Mouse (Mus musculus) liver, embryonic 15.5 days (tissue): Measurements from ENCODE around the gene Ubqln4. TPM values are rescaled to one million over a fixed set of nuclear protein-coding genes. Genes with fewer than 3 reads are reported as not detected.
"Not testable (repeated sequence)": the region's sequence is repeated elsewhere in the genome, so short reads cannot be mapped to it uniquely, and the experiment has no call there.

Experiments
- ATAC-seq: fragments of 200-750 bp; cut with Nextera tagmentation; 2 replicates; pipeline ENCODE4 v1.8.0; 2017; ENCODE audit warnings: moderate number of reproducible peaks, mild to moderate bottlenecking, moderate library complexity; ENCODE audit not compliant: insufficient read depth
- H3K27ac ChIP-seq: fragments of 300-500 bp; sonication (generic); replicated peaks from 2 replicates; pipeline ENCODE4 v1.5.1; 2015; ENCODE audit warnings: mild to moderate bottlenecking, inconsistent platforms
- H3K27me3 ChIP-seq: fragments of 300-500 bp; sonication (generic); 2 replicates; pipeline ENCODE4 v1.6.1; 2015; ENCODE audit warnings: mild to moderate bottlenecking, inconsistent platforms
- H3K36me3 ChIP-seq: fragments of 300-500 bp; sonication (generic); replicated peaks from 2 replicates; pipeline ENCODE4 v1.6.1; 2015; ENCODE audit warnings: moderate library complexity, mild to moderate bottlenecking, inconsistent platforms
- H3K4me1 ChIP-seq: fragments of 300-500 bp; sonication (generic); replicated peaks from 2 replicates; pipeline ENCODE4 v1.6.1; 2015; ENCODE audit warnings: inconsistent platforms
- H3K4me2 ChIP-seq: fragments of 300-500 bp; sonication (generic); 2 replicates; pipeline ENCODE4 v1.6.1; 2015; ENCODE audit warnings: moderate library complexity, mild to moderate bottlenecking, inconsistent platforms
- H3K4me3 ChIP-seq: fragments of 300-500 bp; sonication (generic); replicated peaks from 2 replicates; pipeline ENCODE4 v1.5.1; 2015; ENCODE audit warnings: mild to moderate bottlenecking, inconsistent platforms
- H3K9ac ChIP-seq: fragments of 300-500 bp; sonication (generic); 2 replicates; pipeline ENCODE4 v1.6.1; 2015; ENCODE audit warnings: moderate library complexity, mild to moderate bottlenecking, inconsistent platforms
- H3K9me3 ChIP-seq: fragments of 300-500 bp; sonication (generic); replicated peaks from 2 replicates; pipeline ENCODE4 v1.6.1; 2016; ENCODE audit warnings: inconsistent platforms
- WGBS: fragments of 180-500 bp; shearing (Covaris S2); methylation state at CpG from one replicate; pipeline ENCODE4 v1.1.7; 2015; ENCODE audit warnings: mixed read lengths; ENCODE audit not compliant: insufficient replicate concordance; 5-methylcytosine and 5-hydroxymethylcytosine counted together
- polyA plus RNA-seq: library from polyadenylated mRNA; unstranded; fragments of >200 nt; fragmentation: Nextera tagmentation; extraction: Ambion mirVana; gene quantifications from 2 replicates; pipeline ENCODE4 v1.2.1, GENCODE M21; 2015

Gene Ubqln4
- polyA plus RNA-seq, 1 experiment from 2014 or later: 19.8 TPM

GRCm38 (mm10) chr3:88569694-88570093 lies 16.1 kb downstream of the Ubqln4 start:
- Histone ChIP-seq H3K4me3 (no peak overlapping the region), H3K27ac (peak overlapping the region; percentile 67), H3K4me2 (no peak overlapping the region), H3K9ac (no peak overlapping the region), H3K9me3 (no peaks in the 10 kb centered on the region), H3K36me3 (peaks cover 51% of the 10 kb centered on the region), H3K4me1 (peaks cover 24% of the 10 kb centered on the region), H3K27me3 (no peaks in the 10 kb centered on the region)
- 79% methylated on average over 5 of the region's 5 CpGs for WGBS
- ATAC-seq: no peak

DNA sequence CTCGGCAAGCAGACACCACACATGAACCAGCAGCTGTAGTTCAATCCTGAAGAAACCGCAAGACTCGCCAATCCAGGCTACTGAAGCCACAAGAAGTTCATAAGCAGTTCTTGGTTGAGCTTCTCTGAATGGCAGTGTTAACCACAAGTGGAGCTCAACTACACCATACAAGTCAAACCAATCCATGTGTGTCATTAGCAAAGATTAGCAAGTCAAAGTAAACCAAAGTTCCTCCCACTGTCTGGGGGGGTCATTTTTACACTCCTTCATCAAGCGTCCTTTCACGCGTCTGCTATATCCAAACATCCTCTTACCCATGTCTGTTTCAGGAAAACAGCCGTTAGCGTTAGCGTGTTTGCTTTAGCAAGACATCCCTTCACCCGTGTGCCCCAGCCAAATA lies 16.8 kb downstream of the Ubqln4 start:
- WGBS: 78% methylated on average over 10 of the region's 10 CpGs
- ATAC-seq: no peak

DNA sequence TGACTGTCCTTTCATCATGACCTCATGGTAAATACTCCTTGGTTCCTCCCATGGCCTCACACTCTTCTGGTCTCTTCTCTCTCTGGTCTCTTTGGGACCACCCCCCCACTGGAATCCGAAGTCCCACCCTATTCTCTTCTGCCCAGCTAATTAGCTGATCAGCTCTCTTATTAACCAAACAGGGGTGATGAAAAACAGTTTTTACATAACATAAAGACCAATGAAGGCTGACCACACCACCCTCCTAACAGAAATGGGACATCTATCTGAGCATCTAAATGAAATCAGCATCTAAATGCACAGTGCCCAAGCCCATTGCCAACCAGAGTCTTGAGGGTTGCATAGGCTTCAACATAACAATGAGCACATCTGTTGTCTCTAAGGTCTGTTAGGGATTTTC lies 18.3 kb downstream of the Ubqln4 start:
- Histone ChIP-seq H3K27me3 (no peaks in the 10 kb centered on the region), H3K9me3 (no peaks in the 10 kb centered on the region), H3K4me3 (no peak overlapping the region), H3K9ac (no peak overlapping the region), H3K4me1 (peaks cover 20% of the 10 kb centered on the region), H3K4me2 (no peak overlapping the region), H3K36me3 (peaks cover 29% of the 10 kb centered on the region), H3K27ac (no peak overlapping the region)
- ATAC-seq: no peak
- WGBS: 56% methylated on average over 1 of the region's 1 CpGs

More for the DNA sequence above, 16.8 kb downstream of the Ubqln4 start:
- no peak overlapping the region for H3K9ac ChIP-seq
- no peak overlapping the region for H3K4me3 ChIP-seq
- no peaks in the 10 kb centered on the region for H3K27me3 ChIP-seq
- H3K4me2 ChIP-seq: no peak overlapping the region
- no peaks in the 10 kb centered on the region for H3K9me3 ChIP-seq
- peaks cover 24% of the 10 kb centered on the region for H3K4me1 ChIP-seq
- H3K27ac ChIP-seq: no peak overlapping the region
- peaks cover 45% of the 10 kb centered on the region for H3K36me3 ChIP-seq

DNA sequence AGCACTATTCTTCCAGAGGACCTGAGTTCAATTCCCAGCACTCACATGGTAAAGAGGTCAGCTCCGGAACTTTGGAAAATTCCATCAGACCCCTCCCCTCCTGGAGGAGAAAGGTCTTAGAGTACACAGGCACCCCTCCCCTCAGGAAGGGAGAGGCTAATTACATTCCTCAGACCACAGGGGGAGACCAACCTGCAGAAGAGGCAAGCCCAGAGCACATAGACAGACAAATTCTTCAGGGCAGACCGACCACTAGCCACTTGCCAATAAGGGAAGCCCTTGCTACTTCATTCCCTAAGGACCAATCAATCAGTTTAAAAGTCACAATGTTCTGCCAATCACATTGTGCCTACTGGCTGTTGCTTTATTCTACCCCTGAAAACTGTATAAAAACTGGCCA lies 19.3 kb downstream of the Ubqln4 start:
- Histone ChIP-seq H3K9ac (no peak overlapping the region), H3K36me3 (peaks cover 22% of the 10 kb centered on the region), H3K27ac (no peak overlapping the region), H3K4me1 (peaks cover 16% of the 10 kb centered on the region), H3K27me3 (no peaks in the 10 kb centered on the region), H3K4me3 (no peak overlapping the region), H3K9me3 (no peaks in the 10 kb centered on the region), H3K4me2 (no peak overlapping the region)
- 64% methylated on average over 2 of the region's 2 CpGs for WGBS
- ATAC-seq: no peak

DNA sequence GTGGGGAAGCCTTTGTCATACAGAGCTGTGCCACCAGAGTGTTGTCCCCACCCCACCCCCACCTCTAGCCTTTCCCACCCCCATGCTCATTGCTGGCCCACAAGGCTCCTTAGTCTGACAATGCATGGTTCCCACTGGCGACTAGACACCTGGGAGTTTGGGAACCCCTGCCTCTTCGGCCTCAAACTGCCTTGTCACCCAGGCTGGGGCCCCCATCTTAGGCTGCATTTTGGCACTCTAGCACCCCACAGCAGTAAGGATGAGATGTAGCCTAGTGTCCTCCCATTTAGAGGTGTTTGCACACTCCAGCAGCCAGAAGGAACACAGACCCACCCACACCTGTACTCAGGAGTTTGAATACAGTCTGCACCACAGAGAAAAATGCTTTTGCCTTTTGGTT lies 20.3 kb downstream of the Ubqln4 start:
- ATAC-seq: no peak
- no peak overlapping the region for H3K27ac ChIP-seq
- 61% methylated on average over 2 of the region's 2 CpGs for WGBS

GRCm38 (mm10) chr3:88575540-88575939 lies 22.0 kb downstream of the Ubqln4 start, which contains the start of gene Ssr2:
Gene Ssr2, plus strand, starts transcription at chr3:88575876.
- H3K9me3 ChIP-seq: no peaks in the 10 kb centered on the region
- 74% methylated on average over 3 of the region's 3 CpGs for WGBS

More for the DNA sequence above, 20.3 kb downstream of the Ubqln4 start:
- Histone ChIP-seq H3K9ac (no peak overlapping the region), H3K4me1 (peaks cover 11% of the 10 kb centered on the region), H3K36me3 (peaks cover 12% of the 10 kb centered on the region), H3K9me3 (no peaks in the 10 kb centered on the region), H3K4me2 (no peak overlapping the region), H3K4me3 (no peak overlapping the region), H3K27me3 (no peaks in the 10 kb centered on the region)

GRCm38 (mm10) chr3:88577846-88578245 lies 24.3 kb downstream of the Ubqln4 start:
- WGBS: 72% methylated on average over 5 of the region's 5 CpGs
- not testable (repeated sequence) for H3K27ac ChIP-seq

More at GRCm38 (mm10) chr3:88575540-88575939, 22.0 kb downstream of the Ubqln4 start, which contains the start of gene Ssr2:
- Histone ChIP-seq H3K36me3 (no peaks in the 10 kb centered on the region), H3K9ac (no peak within 1 kb of the TSS), H3K4me2 (no peak within 1 kb of the TSS), H3K27ac (no peak within 1 kb of the TSS), H3K27me3 (no peaks in the 10 kb centered on the region), H3K4me1 (peaks cover 16% of the 10 kb centered on the region), H3K4me3 (no peak within 1 kb of the TSS)
- no peak for ATAC-seq

DNA sequence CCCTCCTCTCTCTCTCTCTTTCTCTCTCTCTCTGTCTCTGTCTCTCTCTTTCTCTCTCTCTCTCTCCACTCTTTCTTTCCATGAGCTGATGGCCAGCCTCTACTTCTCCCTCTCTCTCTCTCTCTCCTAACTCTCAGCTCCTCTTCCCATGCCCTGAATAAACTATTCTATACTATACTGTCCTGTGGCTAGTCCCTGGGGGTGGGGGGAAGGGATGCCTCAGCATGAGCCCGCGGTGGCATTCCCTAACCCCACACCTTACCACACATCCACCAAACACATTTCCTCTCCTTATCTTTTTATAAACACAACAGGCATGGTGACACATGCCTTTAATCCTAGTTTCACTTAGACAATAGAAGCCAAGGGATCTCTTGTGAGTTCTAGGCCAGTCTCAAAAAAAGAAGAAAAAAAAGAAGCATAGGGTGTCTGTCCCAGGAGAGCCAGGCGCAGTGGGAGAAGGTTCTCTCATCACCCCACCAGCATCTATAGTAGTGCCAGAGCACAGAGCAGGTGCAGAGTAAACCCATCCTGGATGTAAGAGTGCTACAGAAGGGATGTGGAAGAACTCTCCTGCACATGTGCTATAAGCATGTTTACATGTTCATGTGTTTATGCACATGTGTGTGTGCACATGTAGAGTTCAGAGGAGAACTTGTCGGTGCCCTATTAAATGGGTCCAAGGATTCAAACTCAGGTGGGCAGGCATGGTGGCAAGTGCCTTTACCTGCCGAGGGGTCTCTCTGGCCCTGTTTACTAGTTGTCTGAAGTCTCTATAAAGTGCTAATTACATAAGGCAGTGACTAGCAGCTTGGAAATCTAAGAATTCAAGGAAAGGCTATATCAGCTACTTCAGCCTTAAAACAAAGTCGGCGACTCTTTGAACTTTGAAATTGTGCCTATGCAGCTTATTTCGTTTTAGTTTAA lies 25.2 kb downstream of the Ubqln4 start:
- 37% methylated on average over 8 of the region's 8 CpGs for WGBS
- Histone ChIP-seq H3K27me3 (no peaks in the 10 kb centered on the region), H3K9me3 (no peaks in the 10 kb centered on the region), H3K4me3 (peak overlapping the region; percentile 86), H3K9ac (peak overlapping the region; percentile 90; the same call in 1 of the 2 replicates), H3K4me1 (peaks cover 23% of the 10 kb centered on the region), H3K36me3 (peaks cover 29% of the 10 kb centered on the region), H3K27ac (no peak overlapping the region), H3K4me2 (peak overlapping the region; percentile 72)
- ATAC-seq: no peak

More at GRCm38 (mm10) chr3:88577846-88578245, 24.3 kb downstream of the Ubqln4 start:
- not testable (repeated sequence) for H3K4me2 ChIP-seq, ATAC-seq, H3K4me3 ChIP-seq, H3K9me3 ChIP-seq, H3K9ac ChIP-seq, H3K27me3 ChIP-seq
- Histone ChIP-seq H3K4me1 (peaks cover 23% of the 10 kb centered on the region), H3K36me3 (peaks cover 20% of the 10 kb centered on the region)

- Histone ChIP-seq H3K4me1 (peaks cover 23% of the 10 kb centered on the region), H3K4me2 (peak overlapping the region; percentile 72), H3K27me3 (no peaks in the 10 kb centered on the region), H3K9me3 (no peaks in the 10 kb centered on the region), H3K9ac (peak overlapping the region; percentile 90), H3K4me3 (peak overlapping the region; percentile 86), H3K36me3 (peaks cover 37% of the 10 kb centered on the region), H3K27ac (peak overlapping the region; percentile 81)
- under 1% methylated on average over 34 of the region's 34 CpGs for WGBS
- ATAC-seq: peak; percentile 83
Measured at GRCm38 (mm10) chr3:88579454-88580117, 26.0 kb downstream of the Ubqln4 start.

- no peak overlapping the region for H3K4me2 ChIP-seq
- WGBS: 86% methylated on average over 6 of the region's 6 CpGs
- no peak overlapping the region for H3K4me3 ChIP-seq
- no peak for ATAC-seq
- H3K27ac ChIP-seq: no peak overlapping the region
- H3K27me3 ChIP-seq: no peaks in the 10 kb centered on the region
- H3K9me3 ChIP-seq: no peaks in the 10 kb centered on the region
- no peak overlapping the region for H3K9ac ChIP-seq
- H3K36me3 ChIP-seq: peaks cover 72% of the 10 kb centered on the region
- H3K4me1 ChIP-seq: peaks cover 9% of the 10 kb centered on the region
Measured at GRCm38 (mm10) chr3:88585769-88586168, 32.2 kb downstream of the Ubqln4 start.

GRCm38 (mm10) chr3:88586640-88587039 lies 33.1 kb downstream of the Ubqln4 start:
- Histone ChIP-seq H3K4me2 (no peak overlapping the region), H3K4me1 (peaks cover 13% of the 10 kb centered on the region), H3K27ac (no peak overlapping the region), H3K9me3 (no peaks in the 10 kb centered on the region), H3K9ac (no peak overlapping the region), H3K4me3 (no peak overlapping the region), H3K36me3 (peaks cover 64% of the 10 kb centered on the region), H3K27me3 (no peaks in the 10 kb centered on the region)
- 87% methylated on average over 5 of the region's 5 CpGs for WGBS
- ATAC-seq: no peak
